Mouse (Mus musculus): ENCODE measurements around the gene Acot4. TPM values are rescaled to one million over a fixed set of nuclear protein-coding genes. Genes with fewer than 3 reads are reported as not detected.
A peak's percentile ranks its signal among the peaks of the same experiment; 100 is the strongest.
"Not testable (repeated sequence)": the region's sequence is repeated elsewhere in the genome, so short reads cannot be mapped to it uniquely, and the experiment has no call there.

The Acot4 gene
- total RNA-seq (2021) (1 to 10 TPM; 2.3 to 3.1 TPM), polyA plus RNA-seq (2012; rRNA removed) (5.0 and 5.6 TPM in 2 replicates)
- long read RNA-seq, full-length matches to known transcripts: 4 of 4 reads
- long read RNA-seq, partial matches to known transcripts: 0 of 4 reads
- long read RNA-seq, other reads (novel, unspliced or antisense): 0 of 4 reads

DNA sequence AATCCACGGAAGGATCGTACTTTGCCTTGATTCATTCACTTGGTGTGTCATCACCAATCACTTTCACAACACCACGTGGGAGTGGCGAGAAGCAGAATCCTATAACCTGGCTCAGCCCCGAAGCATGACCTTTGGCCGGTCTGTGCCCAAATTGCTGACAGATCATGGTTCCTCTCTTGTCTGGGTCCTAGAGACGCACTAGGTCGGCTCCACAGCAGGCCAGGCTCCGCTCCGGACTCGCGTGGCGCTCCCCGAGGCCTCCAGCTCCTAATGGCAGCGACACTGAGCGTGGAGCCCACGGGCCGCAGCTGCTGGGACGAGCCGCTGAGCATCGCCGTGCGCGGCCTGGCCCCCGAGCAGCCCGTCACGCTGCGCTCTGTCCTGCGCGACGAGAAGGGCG, at the start of gene Acot4:
Gene Acot4 (plus strand): TSS at position 139 of the 400 bp plus-strand sequence.
- peak; percentile 70 for DNase-seq

DNA sequence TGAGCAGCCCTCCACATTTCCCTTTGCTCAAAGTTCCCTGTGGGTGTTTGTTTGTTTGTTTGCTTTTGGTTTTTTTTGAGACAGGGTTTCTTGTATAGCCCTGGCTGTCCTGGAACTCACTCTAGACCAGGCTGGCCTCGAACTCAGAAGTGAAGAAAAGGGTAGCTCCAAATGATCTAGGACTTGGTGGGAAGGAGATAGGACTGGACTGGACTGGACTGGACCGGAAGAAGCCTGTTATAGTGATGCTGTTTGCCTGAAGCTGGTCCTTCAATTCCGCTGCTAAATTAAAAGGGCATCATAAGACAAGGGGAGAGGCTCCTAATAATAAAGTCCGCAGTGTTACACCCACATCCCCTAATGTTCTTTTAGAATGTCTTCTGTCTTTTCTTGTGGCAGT, 49.7 kb upstream of the Acot4 start:
- no peak for DNase-seq

DNA sequence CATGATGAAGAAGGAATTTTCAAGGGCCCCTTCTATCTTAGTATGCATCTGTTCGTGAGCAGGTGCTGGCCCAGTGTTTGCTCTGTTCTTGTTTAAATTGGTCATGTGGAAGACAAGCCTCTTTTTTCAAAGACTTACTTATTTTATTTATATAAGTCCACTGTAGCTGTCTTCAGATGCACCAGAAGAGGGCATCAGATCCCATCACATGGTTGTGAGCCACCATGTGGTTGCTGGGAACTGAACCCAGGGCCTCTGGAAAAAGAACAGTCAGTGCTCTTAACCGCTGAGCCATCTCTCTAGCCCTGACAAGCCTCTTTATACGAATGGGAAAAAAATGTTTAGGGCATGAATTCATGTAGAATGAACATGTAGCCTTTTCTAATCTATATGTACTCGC, 48.8 kb upstream of the Acot4 start:
- no peak for DNase-seq

DNA sequence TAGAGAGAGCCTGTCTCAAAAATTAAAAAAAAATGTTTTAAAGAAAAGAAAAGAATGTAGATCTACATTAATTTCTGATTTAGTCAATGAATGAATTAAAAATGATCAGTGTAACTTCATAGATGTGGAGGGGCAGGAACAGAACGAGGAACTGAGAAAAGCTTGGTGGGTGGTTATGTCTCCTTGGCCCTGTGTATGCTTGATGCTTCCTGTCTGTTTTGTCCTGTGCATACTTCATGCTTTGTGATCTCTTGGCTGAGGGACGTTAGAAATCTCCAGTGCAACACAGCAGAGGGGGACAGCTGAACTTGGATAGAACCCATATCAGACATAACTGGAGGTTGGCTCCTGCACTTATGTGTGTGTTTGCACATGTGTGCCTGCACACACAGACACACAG, 41.0 kb upstream of the Acot4 start:
- DNase-seq: no peak

DNA sequence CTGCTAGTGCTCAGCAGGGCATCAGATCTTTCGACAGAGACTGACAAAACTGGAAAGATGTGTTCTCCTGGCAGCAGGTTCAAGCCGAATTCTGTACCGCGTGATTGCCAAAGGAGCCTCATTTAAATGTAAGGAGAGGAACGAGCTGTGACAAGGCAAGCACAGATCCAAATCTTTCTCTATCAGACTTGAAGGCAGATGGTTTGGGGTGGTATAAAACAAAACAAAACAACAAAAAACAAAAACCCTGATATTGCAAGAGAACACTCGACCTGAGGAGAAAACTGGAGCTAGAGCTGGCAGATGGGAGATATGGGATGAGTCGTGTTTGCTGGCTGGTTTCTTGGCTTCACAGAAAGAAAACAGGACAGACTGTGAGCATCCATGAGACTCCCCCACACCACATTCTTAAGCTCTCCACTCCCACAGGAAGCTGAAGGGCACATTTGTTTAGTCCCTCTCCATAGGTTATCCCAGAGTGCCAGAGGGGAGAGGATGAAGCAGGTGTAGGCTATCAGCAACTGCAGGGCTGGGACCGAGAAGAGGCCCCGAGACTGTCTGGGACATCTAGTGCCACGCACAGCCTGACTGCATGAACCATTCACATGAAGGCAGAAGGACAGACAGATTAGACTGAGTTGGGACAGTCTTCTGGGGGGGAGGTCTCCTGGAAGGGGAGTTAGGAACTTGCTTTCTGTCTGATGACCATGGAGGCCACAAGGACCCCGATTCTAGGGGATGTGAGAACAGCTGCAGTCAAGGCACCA, 39.7 kb upstream of the Acot4 start:
- no peak for DNase-seq

DNA sequence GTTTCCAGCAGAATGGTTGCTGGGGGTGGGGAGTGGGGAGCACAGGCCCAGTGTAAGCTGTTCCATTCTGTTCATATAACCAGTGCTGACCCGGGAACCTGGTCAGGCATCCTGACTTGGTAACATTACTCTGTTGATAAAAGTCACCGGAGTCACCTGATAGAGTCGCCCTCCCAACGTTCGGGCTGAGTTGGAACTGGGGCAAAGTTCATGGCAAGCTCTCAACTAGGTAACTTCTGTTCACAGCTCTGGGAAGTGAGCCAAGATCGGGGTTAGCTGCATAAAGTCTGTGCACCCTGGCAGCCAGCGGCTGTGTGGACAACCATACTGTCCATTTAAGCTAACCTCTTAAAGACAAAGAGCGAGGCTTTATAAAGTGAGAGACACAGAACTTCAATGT, 38.9 kb upstream of the Acot4 start:
- peak; percentile 70 for DNase-seq

DNA sequence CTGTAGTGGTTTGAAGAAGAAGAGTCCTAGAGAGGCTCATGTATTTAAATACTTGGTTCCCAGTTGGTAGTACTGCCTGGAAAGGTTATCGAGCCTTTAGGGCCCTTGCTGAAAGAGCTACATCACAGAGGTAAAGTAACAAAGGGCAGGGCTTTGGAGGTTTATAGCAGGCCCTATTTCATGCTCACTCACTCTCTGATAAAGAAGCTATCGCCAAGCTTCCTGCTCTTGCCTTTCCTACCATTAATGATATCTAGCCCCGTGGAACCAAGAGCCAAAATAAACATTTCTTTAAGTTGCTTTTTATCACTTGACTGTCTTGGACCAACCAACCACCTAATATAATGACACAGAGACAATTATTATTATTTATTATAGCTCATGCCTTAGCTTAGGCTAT, 37.8 kb upstream of the Acot4 start:
- no peak for DNase-seq

DNA sequence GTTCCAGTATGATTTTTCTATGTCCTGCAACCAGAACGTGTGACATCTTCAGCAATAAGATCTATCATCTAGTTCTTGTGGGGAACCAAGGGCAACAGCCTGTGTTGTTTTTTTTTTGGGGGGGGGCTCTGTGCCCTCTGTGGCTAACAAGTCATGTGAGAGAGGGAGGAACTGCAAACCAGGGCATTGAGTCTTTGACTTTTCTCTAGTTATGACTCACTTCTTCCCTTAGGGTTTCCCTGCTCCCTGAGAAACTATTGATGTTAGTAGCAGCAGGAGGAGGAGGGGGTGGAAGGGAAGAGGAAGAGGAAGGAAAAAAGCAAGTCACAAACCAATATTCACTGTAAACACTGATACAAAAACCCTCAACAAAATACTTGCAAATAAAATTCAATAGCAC, 34.3 kb upstream of the Acot4 start:
- DNase-seq: no peak

DNA sequence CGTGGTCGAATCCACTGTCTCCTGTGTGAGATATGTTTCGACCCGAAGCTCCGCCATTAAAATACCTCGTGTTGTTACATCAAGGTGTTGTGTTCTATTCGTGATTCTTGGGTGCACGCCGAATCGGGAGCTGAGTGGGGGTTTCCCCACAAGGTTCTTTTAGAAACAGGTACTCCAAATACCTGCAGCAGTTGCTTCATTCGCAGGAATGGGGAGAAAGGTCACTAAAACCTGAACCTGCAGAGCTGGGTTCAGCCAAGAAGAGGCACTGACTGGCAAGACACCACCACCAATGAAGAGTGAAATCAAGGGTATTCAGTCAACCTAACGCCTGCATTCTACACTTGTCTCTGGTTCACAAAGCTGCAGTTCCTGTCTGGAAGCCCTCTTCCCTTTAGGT, 29.9 kb upstream of the Acot4 start:
- no peak for DNase-seq

DNA sequence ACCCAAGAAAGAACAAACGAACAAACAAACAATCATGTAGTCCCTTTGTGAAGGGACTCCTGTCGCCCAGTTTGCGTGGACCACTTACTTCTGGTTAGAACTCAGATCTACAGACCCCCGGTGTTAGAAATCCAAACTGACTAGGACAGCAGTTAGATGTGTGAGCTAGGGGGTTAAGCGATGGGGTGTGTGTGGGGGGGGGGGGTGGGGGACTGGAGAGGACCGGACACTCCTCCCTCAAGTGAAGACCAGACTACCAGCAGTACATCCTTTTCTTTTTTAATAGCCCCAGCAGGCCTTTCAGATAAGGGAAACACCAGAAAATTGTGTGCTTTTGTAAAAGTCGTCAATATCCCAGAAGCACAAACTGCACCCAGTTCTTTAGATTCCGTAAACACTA, 29.4 kb upstream of the Acot4 start:
- no peak for DNase-seq

DNA sequence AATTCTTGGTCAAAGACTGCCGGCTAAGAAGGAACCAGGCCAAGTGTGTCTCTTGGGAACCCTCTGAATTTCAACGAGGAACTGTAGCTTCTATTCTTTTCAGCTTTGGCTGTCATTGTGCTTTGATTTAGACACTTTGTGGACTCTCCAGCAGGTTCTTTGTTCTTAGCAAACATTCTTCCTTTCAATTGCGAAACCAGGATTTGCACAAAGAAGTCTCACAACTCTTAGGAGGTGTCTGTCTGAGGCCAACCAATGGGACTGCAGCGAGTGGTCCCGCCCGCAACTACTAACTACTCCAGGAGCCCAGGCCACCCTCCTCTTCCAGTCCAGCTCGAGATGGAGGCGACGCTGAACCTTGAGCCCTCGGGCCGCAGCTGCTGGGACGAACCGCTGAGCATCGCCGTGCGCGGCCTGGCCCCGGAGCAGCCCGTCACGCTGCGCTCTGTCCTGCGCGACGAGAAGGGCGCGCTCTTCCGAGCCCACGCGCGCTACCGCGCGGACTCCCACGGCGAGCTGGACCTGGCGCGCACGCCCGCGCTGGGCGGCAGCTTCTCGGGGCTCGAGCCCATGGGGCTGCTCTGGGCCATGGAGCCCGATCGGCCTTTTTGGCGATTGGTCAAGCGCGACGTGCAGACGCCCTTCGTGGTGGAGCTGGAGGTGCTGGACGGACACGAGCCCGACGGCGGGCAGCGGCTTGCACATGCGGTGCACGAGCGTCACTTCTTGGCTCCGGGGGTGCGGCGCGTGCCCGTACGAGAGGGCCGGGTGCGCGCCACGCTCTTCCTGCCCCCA, 28.8 kb upstream of the Acot4 start, which contains the start of gene Acot1:
Gene Acot1 (plus strand): TSS at position 320 of the 795 bp plus-strand sequence.
- DNase-seq: peak; percentile 75

DNA sequence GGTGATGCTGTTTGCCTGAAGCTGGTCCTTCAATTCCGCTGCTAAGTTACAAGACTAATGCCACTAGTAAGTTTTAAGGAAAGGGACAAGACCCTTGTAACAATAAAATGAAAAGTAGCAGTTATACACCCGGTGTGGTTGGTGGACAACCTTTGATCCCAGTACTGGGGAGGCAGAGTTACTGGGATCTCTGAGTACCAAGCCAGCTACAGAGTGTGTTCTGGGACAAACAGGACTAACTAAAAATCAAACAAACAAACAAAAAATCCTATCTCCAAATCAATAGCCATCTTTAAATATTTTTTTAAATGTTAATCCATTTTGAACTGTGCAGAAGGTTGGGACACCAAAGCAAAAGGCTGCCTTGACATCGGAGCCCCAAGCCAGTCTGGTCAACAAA, 28.0 kb upstream of the Acot4 start:
- no peak for DNase-seq

DNA sequence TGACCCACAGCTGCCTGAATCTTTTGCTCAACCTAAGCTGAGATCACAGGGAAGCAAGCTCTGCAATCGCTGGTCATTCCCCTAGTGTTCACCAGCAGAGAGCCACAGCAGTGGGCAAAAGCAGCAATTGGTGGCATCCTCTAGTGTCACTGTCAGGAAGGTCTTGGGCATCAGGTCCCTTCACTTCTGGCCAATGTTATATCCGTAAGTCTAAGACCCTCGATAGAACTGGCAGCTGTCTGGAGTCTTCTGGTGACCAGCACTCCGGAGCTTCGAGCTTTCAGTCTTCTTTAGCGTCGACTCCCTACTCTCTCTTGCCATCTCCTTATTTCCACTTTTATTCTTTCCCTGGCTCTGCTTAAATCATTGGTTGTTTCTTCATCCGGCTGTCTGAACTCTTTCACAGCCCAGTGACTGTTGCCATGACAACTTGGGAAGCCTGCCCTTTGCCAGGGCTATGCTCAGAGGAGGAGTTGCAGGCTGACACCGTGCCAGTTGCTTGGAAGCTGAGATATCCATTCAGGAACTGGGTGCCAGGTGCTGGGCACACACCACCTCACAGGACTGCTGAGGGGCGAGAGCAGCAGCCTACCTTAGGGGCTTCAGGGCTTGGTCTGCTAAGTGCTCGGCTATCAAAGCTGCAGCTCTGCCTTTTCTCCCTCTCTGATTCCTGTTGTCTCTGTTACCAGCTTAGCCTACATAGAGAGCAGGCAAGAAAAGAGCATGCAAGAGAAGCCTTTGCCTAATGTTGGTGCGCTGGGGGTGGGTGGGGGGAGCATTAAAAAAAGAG, 26.7 kb upstream of the Acot4 start:
- peak; percentile 88 for DNase-seq

DNA sequence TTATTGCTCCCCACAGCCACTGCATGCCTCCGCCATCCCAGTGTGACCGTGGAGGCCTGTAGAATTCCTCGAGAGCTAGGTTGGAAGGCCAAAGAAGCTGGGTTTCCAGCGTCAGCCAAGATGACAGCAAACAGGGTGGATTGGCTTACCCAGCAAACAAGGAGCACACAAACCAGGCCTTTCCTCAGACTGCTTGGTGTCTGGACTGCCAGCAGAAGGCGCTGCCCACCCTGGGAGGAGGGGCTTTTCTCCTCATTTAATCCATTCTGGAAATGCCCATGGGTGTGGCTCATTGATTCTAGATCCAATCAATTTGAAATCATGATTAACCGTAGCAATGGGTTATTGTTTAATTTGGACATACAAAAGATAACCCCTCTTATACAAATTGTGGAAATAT, 25.0 kb upstream of the Acot4 start:
- DNase-seq: no peak

DNA sequence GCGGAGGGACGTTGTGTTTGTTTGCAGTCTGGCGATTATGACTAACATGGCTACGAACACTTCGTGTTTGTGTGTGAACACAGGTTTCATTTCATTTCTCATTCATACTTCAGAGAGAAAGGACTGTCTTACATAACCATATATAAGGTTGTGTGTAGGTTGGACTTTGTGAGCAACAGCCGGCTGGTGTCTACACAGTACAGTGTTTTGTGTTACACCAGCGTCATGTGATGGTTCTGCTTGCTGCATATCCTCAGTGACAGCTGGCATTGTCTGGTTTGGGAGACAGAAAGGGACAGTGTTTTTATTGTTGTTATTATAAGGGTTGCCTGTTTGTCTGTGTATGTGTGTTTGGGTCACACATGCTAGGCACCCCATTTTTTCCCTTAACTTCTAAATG, 24.5 kb upstream of the Acot4 start:
- no peak for DNase-seq

DNA sequence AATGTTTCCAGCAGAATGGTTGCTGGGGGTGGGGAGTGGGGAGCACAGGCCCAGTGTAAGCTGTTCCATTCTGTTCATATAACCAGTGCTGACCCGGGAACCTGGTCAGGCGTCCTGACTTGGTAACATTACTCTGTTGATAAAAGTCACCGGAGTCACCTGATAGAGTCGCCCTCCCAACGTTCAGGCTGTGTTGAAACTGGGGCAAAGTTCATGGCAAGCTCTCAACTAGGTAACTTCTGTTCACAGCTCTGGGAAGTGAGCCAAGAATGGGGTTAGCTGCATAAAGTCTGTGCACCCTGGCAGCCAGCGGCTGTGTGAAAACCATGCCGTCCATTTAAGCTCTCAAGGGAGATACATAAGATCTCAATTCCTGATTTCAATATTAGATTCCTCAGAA, 17.7 kb upstream of the Acot4 start:
- peak; percentile 83 for DNase-seq

DNA sequence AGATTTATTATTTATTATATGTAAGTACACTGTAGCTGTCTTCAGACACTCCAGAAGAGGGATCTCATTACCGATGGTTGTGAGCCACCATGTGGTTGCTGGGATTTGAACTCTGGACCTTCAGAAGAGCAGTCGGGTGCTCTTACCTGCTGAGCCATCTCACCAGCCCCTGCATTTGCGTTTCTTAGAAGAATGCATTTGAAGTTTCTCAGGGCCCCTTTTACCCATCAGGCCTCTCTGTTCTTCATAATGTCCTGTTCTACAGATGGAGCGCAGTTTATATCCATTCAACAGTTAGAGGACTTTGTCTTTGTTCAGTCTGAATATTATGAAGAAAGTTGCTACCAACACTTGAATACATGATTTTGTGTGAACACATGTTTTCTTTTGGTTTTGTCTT, 15.9 kb upstream of the Acot4 start:
- not testable (repeated sequence) for DNase-seq

DNA sequence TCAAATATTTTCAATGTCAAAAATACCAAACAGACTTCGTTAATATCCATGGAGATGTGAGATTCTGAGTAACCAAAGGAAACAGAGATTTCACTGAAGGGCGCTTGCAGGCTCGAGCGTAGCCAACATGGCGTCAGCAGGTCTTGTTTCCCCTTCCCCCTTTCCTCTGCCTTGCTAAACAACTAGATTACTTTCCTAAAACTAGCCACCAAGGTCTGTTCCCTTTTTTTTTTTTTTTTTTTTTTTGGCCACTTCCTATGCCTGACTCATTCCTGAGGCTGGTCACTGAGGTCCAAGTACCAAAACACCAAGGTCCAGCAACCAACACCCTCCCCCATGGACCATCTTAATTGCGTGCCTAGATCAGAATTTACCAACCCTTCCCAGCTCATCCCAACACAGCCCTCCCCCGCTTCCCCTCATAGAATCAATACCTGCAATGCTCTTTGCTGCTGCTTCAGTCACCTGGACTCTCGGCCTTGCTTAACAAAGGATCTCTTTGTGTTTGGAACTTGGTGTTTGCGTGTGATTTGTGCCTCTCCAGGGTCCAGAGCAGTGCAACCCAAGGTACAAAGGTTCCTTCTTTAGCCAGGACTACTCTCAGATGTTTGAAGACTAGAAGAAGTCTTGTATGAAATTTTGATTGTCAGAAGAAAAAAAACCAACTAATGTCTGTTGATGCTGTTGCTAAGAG, 15.0 kb upstream of the Acot4 start:
- no peak for DNase-seq

DNA sequence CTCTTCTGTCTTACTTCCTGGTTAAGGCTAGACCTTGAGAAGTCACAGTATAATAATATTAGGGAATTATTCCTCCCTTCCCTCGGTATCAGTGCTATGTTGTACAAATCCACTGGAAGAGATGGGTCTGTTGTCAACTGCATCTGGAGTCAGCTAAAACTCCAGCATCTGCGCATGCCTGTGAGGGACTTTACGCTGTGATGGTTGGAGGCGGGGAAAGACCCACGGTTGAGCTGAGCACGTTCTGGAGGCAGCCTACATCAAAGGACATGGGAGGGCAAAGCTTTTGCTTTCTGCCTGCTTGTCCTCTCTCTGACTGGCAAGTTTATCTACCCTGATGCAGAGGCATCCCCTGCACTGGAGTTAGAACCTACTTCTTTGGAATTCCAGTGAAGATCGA, 12.3 kb upstream of the Acot4 start:
- no peak for DNase-seq

DNA sequence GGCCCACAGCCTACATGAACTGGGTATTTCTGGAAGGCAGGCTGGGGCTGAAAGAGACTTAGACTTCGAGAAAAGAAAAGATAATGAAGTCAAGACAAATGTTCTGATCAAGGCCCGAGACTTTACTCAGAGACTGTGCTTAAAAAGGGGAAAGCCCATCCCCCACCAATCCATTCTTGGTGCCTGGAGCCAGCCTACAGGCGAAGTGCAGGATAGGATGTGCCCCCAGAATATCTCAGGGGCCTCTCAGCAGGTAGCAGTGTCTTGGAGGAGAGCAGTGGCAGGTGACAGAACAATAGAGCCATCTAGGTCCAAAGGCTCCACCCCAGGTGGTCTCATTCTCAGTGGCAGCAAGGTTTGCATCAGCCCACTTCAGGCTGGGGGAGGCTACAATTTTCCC, 9.9 kb upstream of the Acot4 start:
- not testable (repeated sequence) for DNase-seq

DNA sequence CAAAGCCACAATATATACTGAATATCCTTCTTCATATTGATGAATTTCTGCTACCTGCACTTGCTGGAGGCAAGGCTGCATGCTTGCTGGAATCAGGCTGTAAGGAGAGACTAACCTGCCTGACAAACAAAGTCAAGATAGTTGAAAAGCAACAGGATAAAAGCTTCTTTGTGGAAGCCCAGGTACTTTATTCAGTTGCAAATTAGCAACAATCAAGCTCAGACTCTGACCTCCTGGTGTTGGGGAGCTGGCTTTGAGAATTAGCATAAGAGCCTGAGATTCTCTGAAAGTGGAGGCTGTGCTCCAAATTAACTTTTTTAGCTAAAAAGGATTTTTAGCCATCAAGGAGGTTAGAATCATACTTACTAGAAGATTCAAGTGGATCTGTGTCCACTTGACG, 9.1 kb upstream of the Acot4 start:
- not testable (repeated sequence) for DNase-seq
